Mouse (Mus musculus) cortical plate, adult 2 months (tissue): ENCODE data around the gene Ing4. TPM values are rescaled to one million over a fixed set of nuclear protein-coding genes. Genes with fewer than 3 reads are reported as not detected.

Experiments used
- H3K27ac ChIP-seq: fragments of 200-500 bp; 2 replicates; pipeline ENCODE4 v1.5.1; 2012; ENCODE audit warnings: low read length, control low read depth, inconsistent platforms; ENCODE audit not compliant: insufficient read depth
- H3K4me1 ChIP-seq: fragments of 200-500 bp; 2 replicates; pipeline ENCODE4 v1.6.1; 2011; ENCODE audit warnings: low read length; ENCODE audit not compliant: control insufficient read depth, insufficient read depth
- H3K4me3 ChIP-seq: fragments of 200-500 bp; 2 replicates; pipeline ENCODE4 v1.5.1; 2011; ENCODE audit warnings: mild to moderate bottlenecking, low read length, control low read depth; ENCODE audit not compliant: insufficient read depth
- CTCF ChIP-seq: fragments of 200-500 bp; IDR thresholded peaks from 2 replicates; pipeline ENCODE4 v1.5.1; 2011; ENCODE audit warnings: mild to moderate bottlenecking, control low read depth, low read length; ENCODE audit not compliant: insufficient read depth; ENCODE audit errors: extremely low read depth
- POLR2A ChIP-seq: fragments of 200-500 bp; IDR thresholded peaks from 2 replicates; pipeline ENCODE4 v1.6.1; 2011; ENCODE audit warnings: mild to moderate bottlenecking, low read length, control low read depth; ENCODE audit not compliant: insufficient read depth; ENCODE audit errors: extremely low read depth
- polyA plus RNA-seq: library from polyadenylated mRNA; depleted of rRNA; stranded (reverse); fragments of >200 nt; gene quantifications from 2 replicates; pipeline ENCODE4 v1.2.3, GENCODE M21; 2012

Ing4 gene
- polyA plus RNA-seq, 1 experiment, result 69.7 TPM

GRCm38 (mm10) chr6:125067571-125067995, 28.0 kb downstream of the Ing4 start, which contains the start of gene Lpar5:
Gene Lpar5 (plus strand): TSS chr6:125067920.
- no peak within 1 kb of the TSS for H3K4me3 ChIP-seq
- TF ChIP-seq POLR2A (no peak), CTCF (no peak)
- H3K4me1 ChIP-seq, result no peaks in the 10 kb centered on the region
- H3K27ac ChIP-seq, result no peak within 1 kb of the TSS

- H3K4me1 ChIP-seq, result no peaks in the 10 kb centered on the region
- TF ChIP-seq CTCF, result no peak
- H3K27ac ChIP-seq, result no peak overlapping the region
- H3K4me3 ChIP-seq, result no peak overlapping the region
Measured at GRCm38 (mm10) chr6:125071170-125071895, 31.8 kb downstream of the Ing4 start.

GRCm38 (mm10) chr6:125071896-125072279, 32.3 kb downstream of the Ing4 start:
- no peak overlapping the region for H3K4me3 ChIP-seq
- TF ChIP-seq CTCF (no peak), POLR2A (no peak)
- no peak overlapping the region for H3K27ac ChIP-seq
- no peaks in the 10 kb centered on the region for H3K4me1 ChIP-seq

- no peak overlapping the region for H3K4me3 ChIP-seq
- TF ChIP-seq POLR2A (no peak), CTCF (no peak)
- no peaks in the 10 kb centered on the region for H3K4me1 ChIP-seq
- no peak overlapping the region for H3K27ac ChIP-seq
Measured at GRCm38 (mm10) chr6:125073825-125074224, 34.3 kb downstream of the Ing4 start.

GRCm38 (mm10) chr6:125081394-125081793, 41.8 kb downstream of the Ing4 start:
- TF ChIP-seq CTCF (no peak), POLR2A (no peak)

GRCm38 (mm10) chr6:125081797-125082560, 42.4 kb downstream of the Ing4 start:
- TF ChIP-seq CTCF (peak; percentile 69), POLR2A (peak; percentile 77; the same call in 1 of the 2 replicates)
- Histone ChIP-seq H3K4me1 (no peaks in the 10 kb centered on the region; the same call in 1 of the 2 replicates), H3K4me3 (peak overlapping the region; percentile 25), H3K27ac (no peak overlapping the region)

More at GRCm38 (mm10) chr6:125081394-125081793, 41.8 kb downstream of the Ing4 start:
- Histone ChIP-seq H3K27ac (no peak overlapping the region), H3K4me3 (peak overlapping the region; percentile 25), H3K4me1 (no peaks in the 10 kb centered on the region; the same call in 1 of the 2 replicates)

- H3K4me3 ChIP-seq, result no peak overlapping the region
- no peak for TF ChIP-seq POLR2A
- no peak for TF ChIP-seq CTCF
- no peak overlapping the region for H3K27ac ChIP-seq
- no peaks in the 10 kb centered on the region; the same call in 1 of the 2 replicates for H3K4me1 ChIP-seq
Measured at GRCm38 (mm10) chr6:125082801-125083386, 43.3 kb downstream of the Ing4 start.

- Histone ChIP-seq H3K27ac (no peak overlapping the region), H3K4me3 (no peak overlapping the region), H3K4me1 (peaks cover 3% of the 10 kb centered on the region)
- no peak for TF ChIP-seq POLR2A
- TF ChIP-seq CTCF, result peak; percentile 87
Measured at GRCm38 (mm10) chr6:125084424-125084823, 44.9 kb downstream of the Ing4 start.

GRCm38 (mm10) chr6:125087937-125088336, 48.4 kb downstream of the Ing4 start:
- no peak overlapping the region for H3K27ac ChIP-seq
- no peak overlapping the region for H3K4me3 ChIP-seq
- H3K4me1 ChIP-seq, result peaks cover 7% of the 10 kb centered on the region
- TF ChIP-seq CTCF (no peak), POLR2A (no peak)
